Mouse (Mus musculus) liver, postnatal 0 days (tissue): ENCODE data around the gene Ankrd44. TPM values are rescaled to one million over a fixed set of nuclear protein-coding genes. Genes with fewer than 3 reads are reported as not detected.

Source experiments
- ATAC-seq: fragments of 200-750 bp; cut with Nextera tagmentation; 2 replicates; pipeline ENCODE4 v1.8.0; 2017; ENCODE audit warnings: mild to moderate bottlenecking, moderate library complexity
- DNase-seq: peaks from one replicate; pipeline ENCODE4 v3.0.0-alpha.2; 2016
- H3K27ac ChIP-seq: fragments of 300-500 bp; sonication (generic); 2 replicates; pipeline ENCODE4 v1.5.1; 2014; ENCODE audit warnings: antibody characterized with exemption, moderate library complexity, mild to moderate bottlenecking, low read depth
- H3K27me3 ChIP-seq: fragments of 300-500 bp; sonication (generic); 2 replicates; pipeline ENCODE4 v1.6.1; 2014; ENCODE audit warnings: low read length, control low read depth, mixed read lengths; ENCODE audit not compliant: insufficient read depth
- H3K36me3 ChIP-seq: fragments of 300-500 bp; sonication (generic); replicated peaks from 2 replicates; pipeline ENCODE4 v1.6.1; 2014; ENCODE audit warnings: mild to moderate bottlenecking, control low read depth, low read length, moderate library complexity, mixed read lengths; ENCODE audit not compliant: insufficient read depth
- H3K4me1 ChIP-seq: fragments of 300-500 bp; sonication (generic); 2 replicates; pipeline ENCODE4 v1.6.1; 2014; ENCODE audit warnings: antibody characterized with exemption, mild to moderate bottlenecking, control low read depth; ENCODE audit not compliant: insufficient read depth
- H3K4me2 ChIP-seq: fragments of 300-500 bp; sonication (generic); 2 replicates; pipeline ENCODE4 v1.6.1; 2014; ENCODE audit warnings: low read depth, mild to moderate bottlenecking, low read length, moderate library complexity, mixed read lengths
- H3K4me3 ChIP-seq: fragments of 300-500 bp; sonication (generic); 2 replicates; pipeline ENCODE4 v1.5.1; 2014; ENCODE audit warnings: low read depth, low read length
- H3K9ac ChIP-seq: fragments of 300-500 bp; sonication (generic); replicated peaks from 2 replicates; pipeline ENCODE4 v1.6.1; 2014; ENCODE audit warnings: mild to moderate bottlenecking, moderate library complexity
- H3K9me3 ChIP-seq: fragments of 300-500 bp; sonication (generic); 2 replicates; pipeline ENCODE4 v1.6.1; 2016; ENCODE audit warnings: mild to moderate bottlenecking, control low read depth, low read length, mixed read lengths
- CTCF ChIP-seq: sonication (generic); IDR thresholded peaks from 2 replicates; pipeline ENCODE4 v1.5.1; 2016; ENCODE audit warnings: antibody characterized with exemption, low read depth
- EP300 ChIP-seq: IDR thresholded peaks from 2 replicates; pipeline ENCODE4 v1.6.1; 2016; ENCODE audit warnings: antibody characterized with exemption, low read depth, mild to moderate bottlenecking
- WGBS: fragments of 180-500 bp; shearing (Covaris S2); extraction: QIAGEN DNeasy Blood & Tissue Kit; methylation state at CpG from one replicate; pipeline ENCODE4 v1.1.7; 2014; ENCODE audit not compliant: insufficient replicate concordance; 5-methylcytosine and 5-hydroxymethylcytosine counted together
- polyA plus RNA-seq: library from polyadenylated mRNA; unstranded; fragments of >200 nt; fragmentation: Nextera tagmentation; extraction: Ambion mirVana; gene quantifications from 2 replicates; pipeline ENCODE4 v1.2.1, GENCODE M21; 2015

Ankrd44 gene
- polyA plus RNA-seq, 1 experiment from 2014 or later, result 4.7 TPM

DNA sequence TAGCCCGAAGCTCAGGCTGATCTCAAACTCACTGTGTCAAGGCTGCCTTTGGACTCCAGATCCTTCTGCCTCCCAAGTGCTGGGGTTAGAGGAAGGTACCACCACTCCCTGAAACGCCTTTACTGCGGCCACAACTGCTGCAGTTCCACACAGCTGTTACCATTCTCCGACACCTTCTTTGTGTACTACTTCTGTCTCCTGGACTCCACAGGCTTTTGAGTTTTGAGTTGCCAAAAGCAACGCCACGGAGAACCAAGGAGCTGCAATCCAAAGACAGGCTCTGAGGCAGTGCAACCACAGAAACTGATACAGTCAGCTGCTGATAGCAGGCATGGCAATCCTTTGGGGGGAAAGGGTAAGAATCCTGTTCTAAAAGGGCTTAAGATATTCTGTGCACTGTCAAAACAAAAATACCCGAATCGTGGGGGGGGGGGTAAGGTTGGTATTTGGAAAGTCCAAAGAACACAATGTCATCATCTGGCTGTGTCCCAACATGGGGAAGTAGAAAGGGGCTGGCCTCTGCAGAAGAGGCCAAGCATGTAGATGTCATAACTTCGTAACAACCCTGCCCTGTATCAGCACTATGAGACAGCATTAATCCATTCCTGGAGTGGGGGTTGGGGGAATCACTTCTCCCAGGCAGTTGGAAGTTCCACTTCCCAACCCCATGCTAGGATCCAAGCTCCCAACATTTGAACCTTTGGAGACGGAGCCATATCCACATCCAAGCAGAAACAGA, 116.2 kb downstream of the Ankrd44 start:
- Histone ChIP-seq H3K36me3 (no peaks in the 10 kb centered on the region), H3K4me1 (peaks cover 5% of the 10 kb centered on the region), H3K4me2 (0 out of 2 replicates have a peak overlapping the region, but pooled peaks have one; percentile 36), H3K27me3 (no peaks in the 10 kb centered on the region), H3K27ac (peak overlapping the region; percentile 64), H3K4me3 (no peak overlapping the region), H3K9ac (no peak overlapping the region), H3K9me3 (no peaks in the 10 kb centered on the region)
- ATAC-seq (peak; percentile 94), DNase-seq (peak; percentile 66)
- TF ChIP-seq CTCF (no peak), EP300 (peak; percentile 38; the same call in 1 of the 2 replicates)
- WGBS, result 45% methylated on average over 10 of the region's 10 CpGs

DNA sequence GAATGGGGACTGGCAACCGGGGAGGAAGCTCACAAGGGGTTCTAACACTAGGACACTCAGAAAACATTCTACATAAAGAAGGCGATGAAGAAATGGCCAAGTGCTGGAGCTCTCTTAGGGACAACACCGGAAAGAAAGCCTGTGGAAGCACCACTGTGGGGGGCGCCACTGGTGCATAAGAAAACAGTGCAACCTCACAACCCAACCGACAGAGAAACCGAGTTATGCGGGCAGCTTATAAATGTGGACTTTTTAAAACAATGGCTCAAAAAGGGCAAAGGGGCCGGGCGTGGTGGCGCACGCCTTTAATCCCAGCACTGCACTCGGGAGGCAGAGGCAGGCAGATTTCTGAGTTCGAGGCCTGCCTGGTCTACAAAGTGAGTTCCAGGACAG, 117.1 kb downstream of the Ankrd44 start:
- TF ChIP-seq EP300, result no peak
- TF ChIP-seq CTCF, result no peak
- Histone ChIP-seq H3K27ac (no peak overlapping the region), H3K27me3 (no peaks in the 10 kb centered on the region), H3K9ac (no peak overlapping the region), H3K9me3 (no peaks in the 10 kb centered on the region), H3K36me3 (no peaks in the 10 kb centered on the region), H3K4me3 (no peak overlapping the region), H3K4me1 (peaks cover 5% of the 10 kb centered on the region), H3K4me2 (no peak overlapping the region)
- no peak for DNase-seq
- whole genome bisulfite sequencing, result 88% methylated on average over 13 of the region's 13 CpGs
- ATAC-seq, result no peak

DNA sequence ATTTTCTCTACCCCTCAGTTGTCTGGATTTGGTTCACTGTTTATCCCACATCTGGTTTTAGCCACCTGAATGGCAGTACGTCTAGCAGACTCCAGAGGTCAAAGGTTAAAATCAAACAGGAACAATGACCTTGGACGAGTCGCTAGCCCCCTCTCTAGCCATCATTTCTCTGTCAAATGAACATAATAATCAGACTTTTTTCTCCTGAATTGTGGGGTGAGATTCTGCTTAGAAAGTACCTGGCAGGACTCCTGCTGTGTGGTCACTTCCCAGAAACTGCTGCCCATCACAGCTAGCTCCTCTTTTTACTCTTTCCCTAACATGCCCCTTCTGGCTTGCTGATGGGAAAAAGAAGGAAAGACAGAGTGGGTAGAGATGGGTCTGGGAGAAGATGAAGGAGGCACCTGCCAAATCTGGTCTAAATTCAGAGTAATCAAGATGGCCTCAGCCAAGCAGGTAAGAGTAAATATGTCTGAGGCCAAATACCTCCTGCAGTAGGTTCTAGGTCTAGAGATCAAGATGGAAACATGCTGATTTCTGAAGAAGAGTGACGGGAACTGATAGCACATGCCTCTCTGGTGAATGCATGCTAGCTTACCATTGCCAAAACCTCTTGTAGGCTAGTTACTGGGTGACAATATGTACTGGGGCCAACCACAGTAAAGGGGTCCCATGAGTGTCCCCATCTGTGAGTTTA, 117.6 kb downstream of the Ankrd44 start:
- H3K9me3 ChIP-seq, result no peaks in the 10 kb centered on the region
- DNase-seq (no peak), ATAC-seq (no peak)
- H3K27ac ChIP-seq, result no peak overlapping the region
- WGBS, result 71% methylated on average over 4 of the region's 4 CpGs
- H3K27me3 ChIP-seq, result no peaks in the 10 kb centered on the region
- peaks cover 7% of the 10 kb centered on the region for H3K4me1 ChIP-seq
- TF ChIP-seq CTCF (no peak), EP300 (no peak)
- no peak overlapping the region for H3K4me3 ChIP-seq
- no peak overlapping the region for H3K4me2 ChIP-seq
- no peaks in the 10 kb centered on the region for H3K36me3 ChIP-seq
- no peak overlapping the region for H3K9ac ChIP-seq

GRCm38 (mm10) chr1:54807832-54808231, 118.4 kb downstream of the Ankrd44 start:
- no peak for TF ChIP-seq CTCF
- TF ChIP-seq EP300, result no peak
- ATAC-seq, result no peak

GRCm38 (mm10) chr1:54806116-54806850, 119.9 kb downstream of the Ankrd44 start:
- Histone ChIP-seq H3K36me3 (no peaks in the 10 kb centered on the region), H3K4me1 (peaks cover 8% of the 10 kb centered on the region), H3K4me2 (no peak overlapping the region), H3K27me3 (no peaks in the 10 kb centered on the region), H3K4me3 (no peak overlapping the region), H3K9me3 (no peaks in the 10 kb centered on the region), H3K27ac (no peak overlapping the region), H3K9ac (no peak overlapping the region)
- DNase-seq (no peak), ATAC-seq (no peak)
- TF ChIP-seq EP300 (no peak), CTCF (no peak)
- WGBS, result 65% methylated on average over 2 of the region's 2 CpGs

More at GRCm38 (mm10) chr1:54807832-54808231, 118.4 kb downstream of the Ankrd44 start:
- no peak for DNase-seq
- Histone ChIP-seq H3K4me2 (no peak overlapping the region), H3K36me3 (no peaks in the 10 kb centered on the region), H3K27ac (no peak overlapping the region), H3K9ac (no peak overlapping the region), H3K4me1 (peaks cover 8% of the 10 kb centered on the region), H3K9me3 (no peaks in the 10 kb centered on the region), H3K27me3 (no peaks in the 10 kb centered on the region), H3K4me3 (no peak overlapping the region)
- 76% methylated on average over 3 of the region's 3 CpGs for WGBS

DNA sequence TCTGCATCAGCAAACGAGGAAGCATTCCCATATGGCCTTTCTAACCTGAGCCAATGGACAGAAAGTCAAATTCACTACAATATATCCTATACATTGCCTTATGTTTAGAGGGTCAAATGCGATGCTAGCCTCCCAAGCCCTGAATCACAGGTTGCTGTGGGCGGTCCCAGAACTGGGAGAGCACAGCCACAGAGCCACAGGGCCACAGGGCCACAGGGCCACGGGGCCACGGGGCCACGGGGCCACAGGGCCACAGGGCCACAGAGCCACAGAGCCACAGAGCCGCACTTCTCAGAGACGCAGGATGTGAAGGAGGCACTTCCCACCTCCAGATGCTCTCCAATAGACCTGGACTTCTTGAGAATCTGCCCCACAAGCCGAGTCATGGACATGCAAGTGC, 121.8 kb downstream of the Ankrd44 start:
- ATAC-seq (no peak), DNase-seq (no peak)
- Histone ChIP-seq H3K27ac (no peak overlapping the region), H3K27me3 (no peaks in the 10 kb centered on the region), H3K4me1 (0 out of 2 replicates have a peak, but pooled peaks cover 3% of the 10 kb centered on the region), H3K9me3 (no peaks in the 10 kb centered on the region), H3K36me3 (no peaks in the 10 kb centered on the region), H3K4me2 (no peak overlapping the region), H3K9ac (no peak overlapping the region), H3K4me3 (no peak overlapping the region)
- TF ChIP-seq CTCF (no peak), EP300 (no peak)
- WGBS, result 82% methylated on average over 9 of the region's 9 CpGs
